Comparison of ENCODE assay signal across 9 mouse cellular contexts in the genomic region with DNA sequence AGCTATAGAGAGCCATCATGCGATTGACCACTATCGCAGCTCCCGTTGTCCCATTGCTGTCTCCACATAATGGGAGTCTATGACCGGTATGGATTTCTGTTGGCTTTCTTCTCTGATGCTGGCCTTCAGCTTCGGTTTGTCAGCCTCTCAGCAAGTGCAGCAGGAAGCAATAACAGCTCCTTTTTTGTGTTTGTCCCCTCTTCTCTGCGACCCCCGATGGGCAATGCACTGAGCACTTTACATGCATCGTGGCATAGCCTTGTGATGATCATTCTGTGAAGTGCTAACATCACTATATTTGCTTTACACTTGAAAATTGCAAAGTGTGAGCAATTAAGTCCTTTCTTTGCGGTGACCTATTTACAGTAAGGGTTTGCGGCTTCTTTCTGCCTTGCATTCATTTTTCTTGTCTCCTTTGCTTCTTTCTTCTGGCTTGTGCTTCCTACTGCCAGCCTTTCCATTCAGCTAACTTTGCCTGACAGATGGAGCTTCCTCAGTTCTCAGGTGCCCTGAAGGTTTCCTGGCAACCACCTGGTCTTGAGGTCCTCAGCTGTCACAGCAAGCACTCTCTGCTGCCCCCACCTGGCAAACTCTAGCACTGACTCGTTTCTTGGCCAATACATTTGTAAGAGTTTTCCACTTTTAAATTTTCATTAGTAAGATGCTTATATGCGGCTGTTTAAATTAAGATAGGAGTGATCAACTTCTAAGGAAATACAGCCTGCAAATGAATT.
A peak's percentile ranks its signal among the peaks of the same experiment; 100 is the strongest.
DNase-seq lines count a peak whose midpoint lies in the region; ATAC-seq and TF ChIP-seq lines count a peak whose summit lies in the region.
"Had no signal": no experiment of that assay in that cellular context is flagged by ENCODE, and none has a peak within 500 bp of the region (broad histone marks: within the 10 kb centered on the region; RNA-seq: fewer than 3 reads in every experiment).

No protein-coding gene starts in this region.

- no peaks in the 10 kb centered on the region for H3K36me3 ChIP-seq in kidney, embryonic 16.5 days (ENCODE audit: insufficient read depth, low read length)
- H3K36me3 ChIP-seq in heart, postnatal 0 days (replicated peaks; ENCODE audit: control insufficient read depth, insufficient read depth, low read length): no peaks in the 10 kb centered on the region
- no peaks in the 10 kb centered on the region for H3K36me3 ChIP-seq in myocyte (ENCODE audit: control insufficient read depth, insufficient read depth)
- H3K36me3 ChIP-seq: midbrain, embryonic 12.5 days had no signal

- H3K27ac ChIP-seq in kidney, embryonic 16.5 days (ENCODE audit: low read length): no peak overlapping the region
- no peak overlapping the region for H3K27ac ChIP-seq in heart, postnatal 0 days (ENCODE audit: low read depth)
- no peak overlapping the region for H3K27ac ChIP-seq in left cerebral cortex, adult 2 months
- H3K27ac ChIP-seq: midbrain, embryonic 12.5 days had no signal

- H3K9me3 ChIP-seq in kidney, embryonic 16.5 days (ENCODE audit: low read length): no peaks in the 10 kb centered on the region
- no peaks in the 10 kb centered on the region for H3K9me3 ChIP-seq in heart, postnatal 0 days (replicated peaks; ENCODE audit: control insufficient read depth, low read length)
- H3K9me3 ChIP-seq: midbrain, embryonic 12.5 days had no signal

- H3K9ac ChIP-seq in kidney, embryonic 16.5 days (replicated peaks; ENCODE audit: low read length): no peak overlapping the region
- H3K9ac ChIP-seq in heart, postnatal 0 days (replicated peaks; ENCODE audit: low read depth, low read length): no peak overlapping the region
- H3K9ac ChIP-seq: midbrain, embryonic 12.5 days had no signal

- no peaks in the 10 kb centered on the region for H3K27me3 ChIP-seq in kidney, embryonic 16.5 days (ENCODE audit: insufficient read depth, low read length)
- no peaks in the 10 kb centered on the region for H3K27me3 ChIP-seq in heart, postnatal 0 days (ENCODE audit: control insufficient read depth, insufficient read depth, low read length)
- no peaks in the 10 kb centered on the region for H3K27me3 ChIP-seq in myocyte (ENCODE audit: control insufficient read depth, insufficient read depth, insufficient read length)

- TF ChIP-seq POLR2A in myocyte (IDR thresholded peaks at IDR 0.05; ENCODE audit: insufficient read length, low read depth): no peak

- no peak for TF ChIP-seq EP300 in heart, postnatal 0 days (IDR thresholded peaks at IDR 0.05; ENCODE audit: low read depth)

- TF ChIP-seq CTCF in heart, postnatal 0 days (IDR thresholded peaks at IDR 0.05; ENCODE audit: low read depth): peak; percentile 82
- TF ChIP-seq CTCF in left cerebral cortex, adult 2 months (IDR thresholded peaks at IDR 0.05): peak; percentile 87

- WGBS in kidney, embryonic 16.5 days: 83% methylated on average over 12 of the region's 12 CpGs
- 79% methylated on average over 12 of the region's 12 CpGs for WGBS in heart, postnatal 0 days

- no peak overlapping the region for H3ac ChIP-seq in myocyte (ENCODE audit: control insufficient read depth, insufficient read length)

- no peak for ATAC-seq in kidney, embryonic 16.5 days (ENCODE audit: low FRiP score, low TSS enrichment)
- ATAC-seq in heart, postnatal 0 days (ENCODE audit: insufficient read depth, low read depth): no peak

- H3K4me1 ChIP-seq in kidney, embryonic 16.5 days (ENCODE audit: insufficient read depth, low read length): no peaks in the 10 kb centered on the region
- H3K4me1 ChIP-seq in heart, postnatal 0 days (ENCODE audit: control insufficient read depth, insufficient read depth): no peaks in the 10 kb centered on the region

- H3K79me2 ChIP-seq in myocyte (ENCODE audit: control insufficient read depth, insufficient read depth): no peaks in the 10 kb centered on the region

- no peak overlapping the region for H3K4me2 ChIP-seq in kidney, embryonic 16.5 days (replicated peaks; ENCODE audit: low read depth, low read length)
- no peak overlapping the region for H3K4me2 ChIP-seq in heart, postnatal 0 days (ENCODE audit: low read depth, low read length)
- H3K4me2 ChIP-seq in myocyte (ENCODE audit: low read depth): no peak overlapping the region
- H3K4me2 ChIP-seq: midbrain, embryonic 12.5 days had no signal

- H3K4me3 ChIP-seq in kidney, embryonic 16.5 days (ENCODE audit: low read length): no peak overlapping the region
- H3K4me3 ChIP-seq in heart, postnatal 0 days (ENCODE audit: low read depth, low read length): no peak overlapping the region
- no peak overlapping the region for H3K4me3 ChIP-seq in left cerebral cortex, adult 2 months
- no peak overlapping the region for H3K4me3 ChIP-seq in myocyte
- H3K4me3 ChIP-seq: midbrain, embryonic 12.5 days had no signal

- peak; percentile 74 for DNase-seq in kidney, adult 18-20 months
- peak; percentile 63 for DNase-seq in adrenal gland, adult 8-10 months
- peak; percentile 77 for DNase-seq in embryo, embryonic 11 days
- DNase-seq in heart, postnatal 0 days (ENCODE audit: low spot score): peak; percentile 55
- peak; percentile 53 to 76 for DNase-seq in left cerebral cortex, adult 2 months (ENCODE audit: extremely low spot score in 1 of 2, low spot score in 2 of 2)
- DNase-seq in thymus, postnatal 14 days: peak; percentile 71

- intact Hi-C loops in left cerebral cortex, adult 2 months (cut with DNase I): loop anchor here (5.0 to 10.0 kb wide), 3 partner anchors 98 to 608 kb away; a partner anchor contains a TSS

TF ChIP-seq in myocyte, 11 proteins besides CTCF, POLR2A, EP300 and RAD21:
- TF ChIP-seq TCF3 (IDR thresholded peaks at IDR 0.05; ENCODE audit: insufficient read length, low read depth) (no peak), REST (IDR thresholded peaks at IDR 0.05; ENCODE audit: insufficient read depth, insufficient read length) (no peak), POLR2AphosphoS2 (IDR thresholded peaks at IDR 0.05; ENCODE audit: insufficient read length, low read depth) (no peak), TCF12 (IDR thresholded peaks at IDR 0.05; ENCODE audit: insufficient read depth, poor library complexity, severe bottlenecking) (no peak), E2F4 (IDR thresholded peaks at IDR 0.05; ENCODE audit: insufficient read depth) (no peak), MYOG (IDR thresholded peaks at IDR 0.05; ENCODE audit: control insufficient read depth in 1 of 3, insufficient read depth in 1 of 3, insufficient read length in 2 of 3, low read depth in 2 of 3) (peak in 1 of 3 experiments; percentile 41), SRF (IDR thresholded peaks at IDR 0.05; ENCODE audit: control insufficient read depth, insufficient read length, low read depth) (no peak), MYOD1 (IDR thresholded peaks at IDR 0.05; ENCODE audit: control insufficient read depth in 1 of 3, insufficient read length in 2 of 3, low read depth in 2 of 3) (peak in 2 of 3 experiments; percentile 54 to 60), USF1 (IDR thresholded peaks at IDR 0.05; ENCODE audit: low read depth) (no peak), CEBPB (IDR thresholded peaks at IDR 0.05; ENCODE audit: insufficient read depth, poor library complexity, severe bottlenecking) (no peak), MAX (IDR thresholded peaks at IDR 0.05; ENCODE audit: low read depth) (no peak)
